Comparison of ENCODE assay signal across 27 mouse cellular contexts in the genomic region with DNA sequence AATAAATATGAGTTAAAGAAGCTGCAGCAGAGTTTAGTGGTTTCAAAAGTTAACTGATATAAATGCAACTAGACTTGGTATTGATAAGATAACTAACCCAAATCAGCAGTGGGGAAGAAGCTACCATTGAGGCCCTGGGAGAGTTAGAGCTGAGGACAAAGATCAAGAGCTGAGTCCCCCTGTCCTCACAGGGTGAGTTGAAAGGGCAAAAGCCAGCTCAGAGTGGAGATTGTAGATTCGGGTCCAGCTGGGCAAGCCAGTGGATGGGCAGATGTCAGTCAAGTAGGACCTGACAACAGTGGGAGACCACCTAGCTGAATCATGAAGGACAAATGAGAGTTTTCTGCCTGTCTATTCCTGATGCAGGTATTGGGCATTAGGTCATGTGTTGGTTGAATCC.
"Had no signal": no experiment of that assay in that cellular context is flagged by ENCODE, and none has a peak within 500 bp of the region (broad histone marks: within the 10 kb centered on the region; RNA-seq: fewer than 3 reads in every experiment).

No protein-coding gene starts in this region.

- H3K9me3 ChIP-seq: limb, embryonic 10.5 days; limb, embryonic 12.5 days; limb, embryonic 13.5 days; limb, embryonic 15.5 days; liver, embryonic 12.5 days; liver, embryonic 13.5 days; liver, embryonic 15.5 days; lung, embryonic 15.5 days; megakaryocyte, embryonic 14.5 days; midbrain, embryonic 10.5 days; midbrain, embryonic 12.5 days; midbrain, embryonic 13.5 days; midbrain, embryonic 15.5 days had no signal

- H3K4me3 ChIP-seq: limb, embryonic 10.5 days; limb, embryonic 12.5 days; limb, embryonic 13.5 days; limb, embryonic 15.5 days; liver, embryonic 12.5 days; liver, embryonic 13.5 days; liver, embryonic 15.5 days; lung, embryonic 15.5 days; megakaryocyte, embryonic 14.5 days; midbrain, embryonic 10.5 days; midbrain, embryonic 12.5 days; midbrain, embryonic 13.5 days; midbrain, embryonic 15.5 days; myocyte had no signal

- H3K27ac ChIP-seq: limb, embryonic 10.5 days; limb, embryonic 12.5 days; limb, embryonic 13.5 days; limb, embryonic 15.5 days; liver, embryonic 12.5 days; liver, embryonic 13.5 days; liver, embryonic 14.5 days; liver, embryonic 15.5 days; lung, embryonic 15.5 days; macrophage; midbrain, embryonic 10.5 days; midbrain, embryonic 12.5 days; midbrain, embryonic 13.5 days; midbrain, embryonic 15.5 days had no signal

- DNase-seq: left cerebral cortex, postnatal 4 days; liver; liver, embryonic 13.5 days; liver, postnatal 0 days; lung, adult 18-20 months; lung, adult 2 months; lung, embryonic 14.5 days; lung, postnatal 10 days; lung, postnatal 14 days; lung, postnatal 36 days; lung, postnatal 4 days; midbrain, embryonic 14.5 days had no signal

- H3K36me3 ChIP-seq: limb, embryonic 10.5 days; limb, embryonic 12.5 days; limb, embryonic 13.5 days; limb, embryonic 15.5 days; liver, embryonic 12.5 days; liver, embryonic 13.5 days; liver, embryonic 15.5 days; lung, embryonic 15.5 days; midbrain, embryonic 10.5 days; midbrain, embryonic 12.5 days; midbrain, embryonic 13.5 days; midbrain, embryonic 15.5 days had no signal

- H3K27me3 ChIP-seq: limb, embryonic 12.5 days; limb, embryonic 13.5 days; limb, embryonic 15.5 days; liver, embryonic 12.5 days; liver, embryonic 13.5 days; liver, embryonic 15.5 days; lung, embryonic 15.5 days; megakaryocyte, embryonic 14.5 days; midbrain, embryonic 12.5 days; midbrain, embryonic 13.5 days; midbrain, embryonic 15.5 days had no signal

- H3K4me1 ChIP-seq: limb, embryonic 10.5 days; limb, embryonic 12.5 days; limb, embryonic 13.5 days; limb, embryonic 15.5 days; liver, embryonic 12.5 days; liver, embryonic 13.5 days; liver, embryonic 15.5 days; lung, embryonic 15.5 days; megakaryocyte, embryonic 14.5 days; midbrain, embryonic 10.5 days; midbrain, embryonic 12.5 days; midbrain, embryonic 13.5 days; midbrain, embryonic 15.5 days had no signal
